Mouse (Mus musculus): ENCODE results near the gene Tubb4b. TPM values are rescaled to one million over a fixed set of nuclear protein-coding genes. Genes with fewer than 3 reads are reported as not detected.

Tubb4b gene
- polyA plus RNA-seq (2012; rRNA removed; ENCODE audit: low replicate concordance) = 379 and 679 TPM in 2 replicates

GRCm38 (mm10) chr2:25224492-25224765 lies at the start of gene Tubb4b:
TSS of gene Tubb4b (minus strand) at chr2:25224702.

GRCm38 (mm10) chr2:25271827-25272511 lies 47.5 kb upstream of the Tubb4b start, which contains the start of the genes Ssna1 and Anapc2:
TSS of gene Ssna1 (minus strand) at chr2:25272438.
TSS of gene Anapc2 (plus strand) at chr2:25272478.

DNA sequence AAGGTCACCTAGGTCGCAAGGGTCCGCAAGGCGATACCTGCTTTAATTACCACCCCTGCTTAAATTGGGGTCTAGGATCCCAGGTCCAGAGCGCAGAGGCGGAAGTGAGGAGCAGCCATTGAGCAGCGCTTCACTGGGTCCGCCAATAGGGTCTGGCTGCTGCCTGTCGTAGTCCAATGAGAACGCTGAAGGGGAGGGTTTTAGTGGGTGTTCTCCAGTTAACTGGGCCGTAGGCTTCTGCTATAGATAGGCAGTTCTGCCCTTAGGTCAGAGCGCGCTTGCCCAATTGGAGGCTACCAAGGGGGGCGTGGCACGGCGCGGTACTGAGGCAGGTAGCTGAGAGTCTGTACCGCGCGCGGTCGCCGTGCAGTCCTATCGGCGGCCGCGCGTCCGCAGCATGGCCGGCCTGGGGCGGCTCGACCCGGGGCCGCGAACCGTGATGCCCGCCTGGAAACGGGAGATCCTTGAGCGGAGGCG lies 37.8 kb upstream of the Tubb4b start, which contains the start of gene Tprn:
Tprn (plus strand) TSS at position 328 of the 477 bp plus-strand sequence.

DNA sequence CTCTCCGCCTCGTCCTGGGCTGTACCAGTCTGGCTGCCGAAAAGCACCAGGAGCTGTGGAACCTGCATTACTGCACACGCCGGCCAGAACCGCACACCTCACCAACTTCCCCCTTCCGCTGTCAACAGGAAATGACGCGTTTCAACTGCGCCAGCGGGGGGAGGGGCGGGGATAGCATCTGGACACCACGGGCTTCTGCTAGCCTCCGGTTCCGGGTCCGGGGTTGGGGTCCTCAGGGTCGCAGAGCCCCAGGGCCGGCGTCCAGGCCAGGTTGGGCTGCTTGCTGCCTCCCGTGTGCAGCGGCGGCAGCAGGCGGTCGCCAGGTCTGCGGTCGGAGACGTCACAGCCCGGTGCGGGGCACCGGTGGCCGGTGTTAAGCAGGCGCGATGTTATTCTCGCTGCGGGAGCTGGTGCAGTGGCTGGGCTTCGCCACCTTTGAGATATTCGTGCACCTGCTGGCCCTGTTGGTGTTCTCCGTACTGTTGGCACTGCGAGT lies 30.8 kb upstream of the Tubb4b start, which contains the start of gene Tmem203:
Tmem203 (plus strand) TSS at position 156 of the 496 bp plus-strand sequence.

DNA sequence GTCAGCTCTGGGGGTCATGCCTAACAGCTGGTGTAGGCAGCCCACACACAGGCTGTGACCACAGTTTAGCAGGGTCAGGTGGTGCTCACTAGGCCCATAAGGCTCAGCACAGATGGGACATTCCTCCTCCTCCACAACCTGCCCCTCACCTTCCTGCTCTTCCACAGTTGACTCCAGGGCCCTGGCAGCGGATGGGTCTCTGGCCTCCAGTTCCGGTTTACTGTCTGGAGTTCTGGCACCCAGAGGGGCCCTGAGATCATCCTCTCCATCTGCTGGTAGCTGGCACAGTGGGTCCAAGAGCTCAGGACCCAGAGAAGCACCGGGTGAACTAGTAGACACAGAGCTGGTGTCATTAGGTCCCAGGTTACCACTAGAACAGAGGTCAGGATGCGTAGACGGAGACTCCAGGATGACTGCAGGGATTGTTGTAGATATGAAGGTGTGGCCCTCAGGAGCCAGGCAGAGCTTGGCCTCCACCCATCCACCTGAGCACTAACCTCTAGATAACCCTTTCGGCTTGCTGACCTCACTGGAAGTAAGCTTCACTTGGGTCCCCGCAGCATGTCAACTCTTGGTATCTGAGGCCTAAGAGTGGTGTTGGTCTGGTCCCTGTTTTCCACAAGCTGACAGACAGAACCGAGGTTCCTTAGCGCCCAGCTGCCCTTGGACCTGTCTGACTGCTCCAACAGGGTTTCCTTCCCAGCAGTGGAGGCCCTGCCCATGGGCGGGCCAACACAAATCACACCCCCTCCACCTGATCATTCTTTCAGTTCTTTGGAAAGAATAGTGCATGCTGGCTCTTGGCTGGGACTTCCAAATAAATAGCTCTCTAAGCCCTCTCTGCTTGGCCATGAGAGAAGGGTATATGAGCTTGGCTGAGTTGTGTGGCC lies 21.9 kb upstream of the Tubb4b start, which contains the start of gene AL732309.1:
AL732309.1 (minus strand) TSS at position 681 of the 890 bp plus-strand sequence.

DNA sequence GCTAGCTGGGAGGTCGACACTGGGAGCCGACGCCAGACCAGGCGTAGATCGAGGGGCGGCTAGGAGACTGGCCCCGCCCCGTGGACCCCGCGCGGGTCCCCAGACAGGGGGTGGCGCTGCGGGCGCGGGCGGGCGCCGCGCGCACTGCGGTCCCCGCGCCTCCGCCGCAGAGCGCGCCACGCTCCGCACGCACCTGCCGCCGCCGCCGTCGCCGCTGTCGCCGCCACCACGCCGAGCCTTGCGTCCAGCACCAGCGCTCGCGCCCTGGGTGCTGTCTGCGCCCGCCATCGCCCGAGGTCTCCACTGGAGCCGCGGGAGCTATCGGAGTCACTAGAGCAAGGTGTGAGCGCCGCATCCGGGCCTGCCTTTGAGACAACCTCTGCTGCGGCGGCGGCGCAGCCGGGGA lies 17.6 kb upstream of the Tubb4b start, which contains the start of the genes Rnf208 and Cysrt1:
Rnf208 (plus strand) TSS at position 155 of the 406 bp plus-strand sequence.
Cysrt1 (minus strand) TSS at position 352 of the 406 bp plus-strand sequence.

DNA sequence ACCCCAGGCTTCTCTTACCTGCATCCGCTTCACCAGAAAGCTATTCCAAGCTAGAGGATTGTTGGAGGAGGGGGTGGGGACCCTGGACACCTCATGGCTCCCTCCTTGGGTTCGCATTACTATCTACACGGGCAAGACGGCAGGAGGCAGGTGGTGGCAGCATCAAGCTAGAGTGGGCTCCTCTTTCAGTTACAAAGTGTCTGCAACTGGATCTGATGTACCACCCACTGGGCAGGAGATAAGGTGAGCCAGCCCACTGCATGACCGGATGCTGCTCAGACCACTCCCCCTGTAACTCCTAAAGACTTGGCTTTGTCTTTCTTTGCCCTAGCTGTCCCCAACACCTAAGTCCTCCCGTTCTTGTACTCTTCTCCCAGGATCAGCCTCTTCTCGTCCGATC lies 12.1 kb upstream of the Tubb4b start, which contains the start of gene Rnf224:
Rnf224 (minus strand) TSS at position 174 of the 400 bp plus-strand sequence.

GRCm38 (mm10) chr2:25234050-25234449 lies 9.5 kb upstream of the Tubb4b start, which contains the start of gene Slc34a3:
TSS of gene Slc34a3 (minus strand) at chr2:25234364.

GRCm38 (mm10) chr2:25218445-25218844 lies 6.1 kb downstream of the Tubb4b start, which contains the start of gene Fam166a:
TSS of gene Fam166a (plus strand) at chr2:25218745.

DNA sequence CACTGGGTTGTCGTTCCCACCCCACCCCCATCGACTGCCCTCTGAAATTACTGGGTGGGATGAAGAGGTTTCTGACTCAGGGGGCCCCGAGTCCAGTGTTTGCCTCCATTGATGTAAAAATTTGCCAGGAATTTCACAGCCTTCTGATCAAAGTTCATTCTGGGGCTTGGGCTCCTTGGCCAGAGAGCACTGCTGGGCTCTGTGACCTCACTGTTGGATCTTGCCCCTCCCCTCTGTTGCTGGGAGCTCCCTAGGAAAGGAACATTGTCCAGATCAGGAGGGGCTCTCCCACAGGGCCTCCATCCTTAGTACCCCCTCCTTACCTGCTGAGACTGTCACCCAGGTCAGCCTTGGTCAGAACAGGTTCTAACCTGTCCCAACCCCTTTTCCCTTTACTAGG lies 10.1 kb downstream of the Tubb4b start, which contains the start of gene Stpg3:
Stpg3 (minus strand) TSS at position 194 of the 400 bp plus-strand sequence.

DNA sequence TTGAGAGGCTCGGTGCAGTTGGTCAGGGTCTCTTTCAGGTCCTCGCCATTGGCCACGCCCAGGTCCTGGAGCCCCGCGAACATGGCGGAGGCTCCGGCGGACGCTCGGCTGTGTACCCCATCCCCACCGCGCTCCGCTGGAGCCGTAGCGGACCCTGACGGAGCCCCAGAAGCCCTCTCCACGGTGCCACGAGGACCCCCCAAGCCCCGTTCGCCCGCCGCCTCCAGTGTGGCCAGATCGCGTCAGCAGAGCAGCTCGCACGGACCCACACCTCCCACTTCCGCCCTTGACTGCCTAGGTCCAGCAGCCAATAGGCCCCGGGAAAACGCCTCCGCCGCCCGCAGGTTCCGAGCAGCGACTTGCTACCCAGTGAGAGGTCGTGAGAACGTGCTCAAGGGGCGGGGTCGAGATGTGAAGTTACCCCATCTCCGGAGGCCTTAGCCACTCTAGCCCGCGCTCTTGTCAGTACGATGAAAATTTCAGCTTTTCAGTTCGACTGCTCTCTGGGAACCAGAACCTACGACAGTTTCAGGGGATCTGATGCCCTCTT lies 13.3 kb downstream of the Tubb4b start, which contains the start of gene Nelfb:
Nelfb (minus strand) TSS at position 369 of the 550 bp plus-strand sequence.

GRCm38 (mm10) chr2:25196172-25196954 lies 28.1 kb downstream of the Tubb4b start, which contains the start of gene Tor4a:
TSS of gene Tor4a (minus strand) at chr2:25196886.

GRCm38 (mm10) chr2:25180478-25180903 lies 44.0 kb downstream of the Tubb4b start, which contains the start of gene Nrarp:
TSS of gene Nrarp (plus strand) at chr2:25180758.

Other genes with a start within 250 kb of the Tubb4b start
- gene Mrpl41, start 249.6 kb downstream of the Tubb4b start, polyA plus RNA-seq (2012; rRNA removed; ENCODE audit: low replicate concordance) = 20.6 and 22.1 TPM in 2 replicates
- gene Pnpla7, start 248.7 kb downstream of the Tubb4b start, polyA plus RNA-seq (2012; rRNA removed; ENCODE audit: low replicate concordance) = 3.6 and 9.5 TPM in 2 replicates
- 52.7 and 54.1 TPM in 2 replicates for gene Nsmf, start 170.3 kb downstream of the Tubb4b start, polyA plus RNA-seq (2012; rRNA removed; ENCODE audit: low replicate concordance)
- 121 and 257 TPM in 2 replicates for gene Entpd8, start 144.4 kb downstream of the Tubb4b start, polyA plus RNA-seq (2012; rRNA removed; ENCODE audit: low replicate concordance)
- 17.5 and 26.4 TPM in 2 replicates for gene Noxa1, start 129.6 kb downstream of the Tubb4b start, polyA plus RNA-seq (2012; rRNA removed; ENCODE audit: low replicate concordance)
- gene Nrarp, start 43.9 kb downstream of the Tubb4b start, polyA plus RNA-seq (2012; rRNA removed; ENCODE audit: low replicate concordance) = 42.6 and 53.2 TPM in 2 replicates
- 25.3 and 31.1 TPM in 2 replicates for gene Tor4a, start 27.8 kb downstream of the Tubb4b start, polyA plus RNA-seq (2012; rRNA removed; ENCODE audit: low replicate concordance)
- 29.9 and 42.4 TPM in 2 replicates for gene Nelfb, start 13.2 kb downstream of the Tubb4b start, polyA plus RNA-seq (2012; rRNA removed; ENCODE audit: low replicate concordance)
- not detected in 2 replicates for gene Stpg3, start 10.1 kb downstream of the Tubb4b start, polyA plus RNA-seq (2012; rRNA removed; ENCODE audit: low replicate concordance)
- not detected in 2 replicates for gene Fam166a, start 6.0 kb downstream of the Tubb4b start, polyA plus RNA-seq (2012; rRNA removed; ENCODE audit: low replicate concordance)
- gene Slc34a3, start 9.7 kb upstream of the Tubb4b start, polyA plus RNA-seq (2012; rRNA removed; ENCODE audit: low replicate concordance) = 4.3 TPM in 1 of 2 replicates, not detected in the other
- not detected in 2 replicates for gene Rnf224, start 12.1 kb upstream of the Tubb4b start, polyA plus RNA-seq (2012; rRNA removed; ENCODE audit: low replicate concordance)
- gene Rnf208, start 17.6 kb upstream of the Tubb4b start, polyA plus RNA-seq (2012; rRNA removed; ENCODE audit: low replicate concordance) = 14.3 and 73.6 TPM in 2 replicates
- gene Cysrt1, start 17.8 kb upstream of the Tubb4b start, polyA plus RNA-seq (2012; rRNA removed; ENCODE audit: low replicate concordance) = 0.94 and 8.8 TPM in 2 replicates
- gene AL732309.1, start 22.2 kb upstream of the Tubb4b start, polyA plus RNA-seq (2012; rRNA removed; ENCODE audit: low replicate concordance) = 18.8 and 30.9 TPM in 2 replicates
- 39.8 and 90.7 TPM in 2 replicates for gene Tmem203, start 30.7 kb upstream of the Tubb4b start, polyA plus RNA-seq (2012; rRNA removed; ENCODE audit: low replicate concordance)
- 186 and 454 TPM in 2 replicates for gene Tprn, start 37.9 kb upstream of the Tubb4b start, polyA plus RNA-seq (2012; rRNA removed; ENCODE audit: low replicate concordance)
- gene Ssna1, start 47.7 kb upstream of the Tubb4b start, polyA plus RNA-seq (2012; rRNA removed; ENCODE audit: low replicate concordance) = 44.6 and 49.5 TPM in 2 replicates
- 57.3 and 58.9 TPM in 2 replicates for gene Anapc2, start 47.8 kb upstream of the Tubb4b start, polyA plus RNA-seq (2012; rRNA removed; ENCODE audit: low replicate concordance)
- gene Tmem210, start 63.4 kb upstream of the Tubb4b start, polyA plus RNA-seq (2012; rRNA removed; ENCODE audit: low replicate concordance) = 1.4 TPM in 1 of 2 replicates, not detected in the other
- gene Lrrc26, start 65.2 kb upstream of the Tubb4b start, polyA plus RNA-seq (2012; rRNA removed; ENCODE audit: low replicate concordance) = 81.7 and 85.6 TPM in 2 replicates
- gene Grin1, start 94.5 kb upstream of the Tubb4b start, polyA plus RNA-seq (2012; rRNA removed; ENCODE audit: low replicate concordance) = 0.78 and 1.7 TPM in 2 replicates
- 13.8 and 17.1 TPM in 2 replicates for gene Man1b1, start 107.6 kb upstream of the Tubb4b start, polyA plus RNA-seq (2012; rRNA removed; ENCODE audit: low replicate concordance)
- 15.8 and 19.7 TPM in 2 replicates for gene Dpp7, start 131.7 kb upstream of the Tubb4b start, polyA plus RNA-seq (2012; rRNA removed; ENCODE audit: low replicate concordance)
- 66.1 and 563 TPM in 2 replicates for gene Uap1l1, start 141.0 kb upstream of the Tubb4b start, polyA plus RNA-seq (2012; rRNA removed; ENCODE audit: low replicate concordance)
- gene Sapcd2, start 147.6 kb upstream of the Tubb4b start, polyA plus RNA-seq (2012; rRNA removed; ENCODE audit: low replicate concordance) = 27.5 and 29.1 TPM in 2 replicates
- 50.6 and 75.3 TPM in 2 replicates for gene Entpd2, start 171.2 kb upstream of the Tubb4b start, polyA plus RNA-seq (2012; rRNA removed; ENCODE audit: low replicate concordance)
- 223 and 325 TPM in 2 replicates for gene Npdc1, start 174.6 kb upstream of the Tubb4b start, polyA plus RNA-seq (2012; rRNA removed; ENCODE audit: low replicate concordance)
- gene Fut7, start 198.6 kb upstream of the Tubb4b start, polyA plus RNA-seq (2012; rRNA removed; ENCODE audit: low replicate concordance) = 1.3 and 2.1 TPM in 2 replicates
- 16.8 and 36.7 TPM in 2 replicates for gene Abca2, start 204.0 kb upstream of the Tubb4b start, polyA plus RNA-seq (2012; rRNA removed; ENCODE audit: low replicate concordance)
- gene Clic3, start 232.1 kb upstream of the Tubb4b start, polyA plus RNA-seq (2012; rRNA removed; ENCODE audit: low replicate concordance) = 1.9 and 14.3 TPM in 2 replicates
- 81.4 and 115 TPM in 2 replicates for gene Paxx, start 236.4 kb upstream of the Tubb4b start, polyA plus RNA-seq (2012; rRNA removed; ENCODE audit: low replicate concordance)
- 0.74 TPM in 1 of 2 replicates, not detected in the other for gene Ptgds, start 245.3 kb upstream of the Tubb4b start, polyA plus RNA-seq (2012; rRNA removed; ENCODE audit: low replicate concordance)

Measured in duodenum, adult 2 months (tissue).